Mouse (Mus musculus) thymus, postnatal 25 days (tissue): ENCODE measurements around the gene Gm30083.

Source experiments
- DNase-seq: peaks from one replicate; pipeline ENCODE4 v3.0.0; 2022

Gene Gm30083

GRCm38 (mm10) chr14:33958186-33958585 lies 56.8 kb downstream of the Gm30083 start:
- no peak for DNase-seq

GRCm38 (mm10) chr14:33956055-33956454 lies 58.9 kb downstream of the Gm30083 start:
- no peak for DNase-seq

DNA sequence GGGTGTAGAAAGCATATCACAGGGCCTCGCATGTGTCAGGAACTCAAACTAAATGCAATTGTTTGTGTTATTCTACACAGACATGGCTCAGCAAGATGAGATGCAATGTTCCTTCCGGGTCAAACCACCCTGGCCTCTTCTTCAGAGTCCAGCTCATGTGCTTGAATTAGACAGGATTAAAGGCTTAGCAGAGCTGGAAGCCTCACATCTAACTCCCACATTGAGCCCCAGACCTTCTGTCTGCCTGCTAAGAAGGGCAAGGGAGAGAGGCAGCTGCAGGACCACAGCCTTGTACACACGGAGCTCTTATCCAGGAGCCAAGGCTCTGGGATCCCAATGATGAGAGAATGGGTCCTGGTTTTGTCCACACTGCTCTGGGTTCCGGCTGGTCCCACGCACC lies 61.2 kb downstream of the Gm30083 start, which contains the start of gene Rbp3:
TSS of gene Rbp3 (plus strand) at position 243 of the 400 bp plus-strand sequence.
- no peak for DNase-seq

- DNase-seq = no peak
These were observed 62.6 kb downstream of the Gm30083 start for GRCm38 (mm10) chr14:33952233-33952981.

DNA sequence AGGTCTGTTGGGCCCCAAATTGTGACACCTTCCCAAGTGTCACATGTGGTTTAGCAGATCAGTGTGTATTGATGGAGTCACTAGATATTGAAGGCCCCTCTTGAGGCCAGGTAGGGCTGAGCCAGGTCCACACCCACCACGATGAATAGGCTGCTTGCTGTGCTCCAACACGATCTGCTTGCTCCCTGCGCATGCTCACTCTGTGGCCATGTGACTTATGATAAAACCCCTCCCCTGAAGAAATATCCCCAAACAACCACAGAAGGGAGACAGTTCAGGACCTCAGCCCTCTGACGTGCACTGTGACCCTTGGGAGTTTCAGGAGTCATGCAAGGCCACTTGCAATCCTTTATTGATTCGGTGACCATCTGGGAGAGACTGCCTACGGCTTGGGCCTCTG lies 68.9 kb downstream of the Gm30083 start:
- DNase-seq = no peak

DNA sequence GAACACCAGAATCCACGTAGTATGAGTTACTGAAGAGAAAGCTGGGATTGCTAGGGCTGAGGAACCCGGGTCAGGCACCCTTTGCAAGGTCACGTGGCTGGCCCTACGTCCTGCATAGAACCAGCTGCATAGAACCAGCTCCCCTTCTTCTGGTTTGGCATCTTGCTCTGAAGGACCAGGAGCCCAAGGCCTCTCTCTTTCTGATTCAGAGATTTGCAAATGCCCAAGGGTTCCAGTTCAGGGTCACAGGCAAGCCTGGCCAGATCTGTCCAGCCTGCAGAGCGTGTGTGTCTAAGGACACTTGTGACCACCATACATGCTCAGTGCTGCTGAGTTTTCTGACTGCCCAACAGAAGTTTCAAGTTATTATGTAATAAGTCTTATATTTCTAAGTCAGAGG lies 72.8 kb downstream of the Gm30083 start:
- DNase-seq = no peak

- DNase-seq = no peak
These were observed 74.2 kb downstream of the Gm30083 start, which contains the start of gene Gdf2 for GRCm38 (mm10) chr14:33940739-33941138. TSS of gene Gdf2 (plus strand) at chr14:33941039.

GRCm38 (mm10) chr14:33939117-33939516 lies 75.9 kb downstream of the Gm30083 start:
- no peak for DNase-seq
